Mouse (Mus musculus) retina, postnatal 7 days (tissue): ENCODE data around the gene Rgs4.
A peak's percentile ranks its signal among the peaks of the same experiment; 100 is the strongest.

Experiments used
- DNase-seq: peaks from one replicate; pipeline ENCODE4 v3.0.0-alpha.2; 2012; ENCODE audit warnings: low read depth, low spot score

The Rgs4 gene

GRCm38 (mm10) chr1:169747473-169747872 is at the start of gene Rgs4:
Gene Rgs4 (minus strand): TSS chr1:169747642.
- DNase-seq: peak; percentile 34

- DNase-seq: no peak
Measured at GRCm38 (mm10) chr1:169792437-169792836, 45.0 kb upstream of the Rgs4 start.

- no peak for DNase-seq
Measured at GRCm38 (mm10) chr1:169785981-169786380, 38.5 kb upstream of the Rgs4 start.

DNA sequence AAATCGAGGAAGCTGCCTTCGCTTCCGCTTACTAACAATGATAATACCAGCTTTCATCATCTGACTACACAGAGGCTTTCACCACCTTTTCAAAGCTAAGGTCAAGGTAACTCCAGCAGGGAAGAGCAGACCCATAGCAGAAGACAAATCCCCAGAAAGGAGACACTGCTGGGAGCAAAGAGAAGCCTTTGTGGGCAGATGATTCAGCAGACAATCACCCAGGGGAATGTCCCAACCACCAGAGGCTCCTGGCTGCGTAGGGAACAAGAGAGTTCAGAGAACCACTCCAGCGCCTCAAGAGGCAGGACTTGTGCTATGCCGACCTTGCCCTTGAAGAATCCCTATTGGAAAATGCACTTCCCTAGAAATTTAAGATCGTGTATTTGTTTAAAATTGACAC is 29.1 kb upstream of the Rgs4 start:
- DNase-seq: no peak

- DNase-seq: no peak
Measured at GRCm38 (mm10) chr1:169764619-169764955, 17.1 kb upstream of the Rgs4 start.

- no peak for DNase-seq
Measured at GRCm38 (mm10) chr1:169763858-169764618, 16.6 kb upstream of the Rgs4 start.

DNA sequence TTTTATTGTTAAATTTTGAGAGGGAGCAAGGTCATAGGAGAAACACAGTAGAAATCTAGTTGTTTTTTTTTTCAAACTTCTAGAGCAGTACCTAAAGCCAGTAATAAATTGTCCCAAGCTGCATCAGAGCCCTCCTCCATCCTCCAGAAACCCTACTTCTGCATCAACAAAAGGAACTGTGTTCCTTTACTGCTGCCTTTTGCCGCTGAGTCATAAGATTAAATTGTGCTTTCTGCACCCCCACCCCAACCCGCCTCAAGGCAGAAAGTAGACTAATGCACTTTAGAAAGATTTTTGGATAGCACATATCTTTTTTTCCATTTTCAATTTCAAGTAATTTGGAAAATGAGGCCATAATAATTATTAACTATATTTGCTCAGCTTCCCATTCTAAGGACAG is 15.1 kb upstream of the Rgs4 start:
- DNase-seq: no peak

DNA sequence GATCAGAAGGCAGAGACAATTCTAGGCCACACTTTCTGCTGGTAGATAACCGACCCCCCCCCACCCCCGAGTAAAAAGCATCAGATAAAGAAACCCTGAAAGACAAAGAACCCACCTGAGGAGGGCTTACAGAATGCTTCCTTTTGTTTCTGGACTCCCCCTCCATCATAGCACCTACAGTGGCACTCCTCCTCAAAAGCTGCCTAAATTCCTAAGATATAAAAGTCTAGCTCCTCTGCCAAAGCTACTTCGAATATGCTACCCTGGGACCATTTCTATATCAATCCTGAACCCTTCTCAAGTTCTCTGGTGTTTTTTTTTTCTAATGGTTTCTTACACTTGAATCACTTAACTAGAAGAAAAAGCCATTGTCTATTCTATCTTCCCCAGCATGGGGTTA is 9.1 kb upstream of the Rgs4 start:
- DNase-seq: no peak

GRCm38 (mm10) chr1:169752395-169752794 is 5.0 kb upstream of the Rgs4 start:
- no peak for DNase-seq

DNA sequence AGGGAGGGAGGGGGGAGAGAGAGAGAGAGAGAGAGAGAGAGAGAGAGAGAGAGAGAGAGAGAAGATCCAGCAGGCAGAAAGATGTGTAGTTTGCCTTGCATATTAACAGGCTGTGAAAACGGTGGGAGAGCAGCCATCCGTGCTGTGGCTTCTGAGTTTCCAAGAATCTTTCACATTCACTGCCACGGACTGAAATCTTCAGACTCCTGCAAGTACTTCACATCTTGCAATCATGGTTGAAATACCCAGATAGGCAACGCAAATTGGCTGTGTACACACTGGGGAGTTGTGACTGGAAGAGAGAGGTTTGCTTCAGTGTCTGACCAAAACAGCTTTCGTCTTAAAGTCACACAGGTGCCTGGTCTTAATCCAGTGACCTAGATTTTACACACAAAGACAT is 997 bp upstream of the Rgs4 start:
- no peak for DNase-seq

DNA sequence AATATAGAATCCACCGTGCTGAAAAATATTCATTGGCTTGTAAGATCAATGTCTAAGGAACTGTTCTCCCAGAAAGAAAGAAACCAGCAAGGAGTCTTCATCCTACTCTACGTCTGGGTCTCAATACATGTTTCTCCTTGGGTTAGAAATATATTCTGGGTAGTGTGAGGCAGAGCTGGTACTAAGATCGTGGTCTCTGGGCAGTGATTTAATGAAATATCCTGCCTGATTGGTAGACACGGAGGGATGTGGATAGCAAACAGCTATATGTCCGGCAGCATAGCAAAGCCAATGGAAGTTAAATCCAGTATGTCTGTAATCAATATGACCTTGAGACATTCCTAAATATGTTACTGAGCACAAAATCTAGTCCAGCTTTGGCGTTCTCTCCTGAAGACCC is 460 bp upstream of the Rgs4 start:
- DNase-seq: no peak

DNA sequence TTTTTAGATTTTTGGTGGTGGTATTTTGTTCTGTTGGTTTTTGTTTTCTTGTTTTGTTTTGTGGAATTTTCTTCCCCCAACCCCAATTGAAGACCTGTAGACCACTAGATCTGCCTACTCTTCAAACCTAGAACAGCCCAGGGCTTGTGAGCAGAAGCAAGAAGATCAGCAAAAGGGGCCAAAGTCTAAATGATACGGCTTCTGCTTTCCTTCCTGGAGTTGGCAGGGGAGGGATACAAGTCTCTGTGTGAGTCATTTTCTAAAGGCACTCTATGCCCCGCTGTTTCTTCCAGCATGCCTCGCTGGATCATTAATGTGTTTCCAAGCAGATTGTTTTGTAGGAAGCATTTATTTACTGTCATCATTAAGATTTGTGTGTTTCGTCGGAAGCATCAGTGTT is 6.3 kb downstream of the Rgs4 start:
- no peak for DNase-seq

DNA sequence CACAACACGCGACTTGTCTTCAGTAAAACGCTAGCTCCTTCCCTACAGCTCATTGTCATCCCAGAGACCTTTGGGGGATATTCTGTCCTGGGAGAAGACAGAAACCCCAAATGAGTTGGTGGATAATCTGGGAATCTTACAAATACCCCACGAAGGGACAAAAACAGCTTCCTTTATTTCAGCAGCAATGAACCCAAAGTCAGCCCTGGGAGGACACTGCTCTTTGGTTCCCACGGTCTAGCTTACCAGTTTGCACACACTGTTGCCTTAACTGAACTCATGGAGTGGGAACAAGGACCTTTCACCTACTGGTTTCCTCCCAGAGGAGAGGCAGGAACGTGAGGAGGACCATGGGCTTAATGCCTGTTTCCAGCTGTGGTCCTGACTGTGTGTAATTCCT is 10.2 kb downstream of the Rgs4 start:
- DNase-seq: no peak

DNA sequence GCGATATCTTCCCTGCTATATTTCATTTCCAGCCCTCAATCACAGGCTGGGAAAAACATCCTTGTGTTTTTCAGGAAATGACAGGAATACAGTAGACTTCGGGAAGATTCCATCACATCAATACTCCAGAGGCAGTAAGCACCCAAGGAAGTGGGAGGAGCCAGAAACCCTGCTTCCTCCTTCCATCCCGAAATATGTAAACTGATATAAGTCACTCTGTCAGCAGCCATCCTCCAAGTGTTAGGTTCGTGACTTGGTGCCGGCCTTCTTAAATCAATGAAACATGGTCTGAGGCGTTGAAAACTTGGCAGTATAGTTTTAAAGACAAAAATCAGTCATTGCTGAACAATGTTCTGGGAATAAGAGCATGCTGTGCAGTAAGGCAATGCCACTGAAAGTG is 11.3 kb downstream of the Rgs4 start:
- no peak for DNase-seq

DNA sequence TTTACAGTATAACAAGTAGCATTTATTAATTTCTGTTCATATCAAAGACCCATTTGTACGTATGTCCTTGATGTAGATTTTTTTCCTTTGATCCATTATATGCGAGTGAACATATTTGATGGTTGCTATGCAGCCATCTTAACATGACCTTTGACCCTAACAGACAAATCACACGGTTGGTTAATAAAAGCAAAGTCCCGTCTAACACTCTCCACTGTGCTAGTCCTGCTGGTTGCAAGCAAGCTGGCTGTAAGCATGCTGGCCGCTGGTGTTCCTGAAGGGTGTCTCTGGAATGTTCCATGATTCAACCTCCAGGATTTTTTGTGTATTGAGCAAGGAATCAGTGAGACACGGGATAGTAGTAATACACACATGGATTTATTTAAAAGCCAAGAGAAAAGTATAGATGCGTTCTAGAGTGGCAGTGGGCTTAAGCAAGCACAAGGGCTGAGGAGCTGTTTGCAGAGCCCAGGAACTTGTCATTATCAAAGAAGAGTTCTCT is 16.8 kb downstream of the Rgs4 start:
- no peak for DNase-seq

- no peak for DNase-seq
Measured at GRCm38 (mm10) chr1:169726319-169726718, 21.1 kb downstream of the Rgs4 start.

- no peak for DNase-seq
Measured at GRCm38 (mm10) chr1:169721836-169722235, 25.6 kb downstream of the Rgs4 start.

DNA sequence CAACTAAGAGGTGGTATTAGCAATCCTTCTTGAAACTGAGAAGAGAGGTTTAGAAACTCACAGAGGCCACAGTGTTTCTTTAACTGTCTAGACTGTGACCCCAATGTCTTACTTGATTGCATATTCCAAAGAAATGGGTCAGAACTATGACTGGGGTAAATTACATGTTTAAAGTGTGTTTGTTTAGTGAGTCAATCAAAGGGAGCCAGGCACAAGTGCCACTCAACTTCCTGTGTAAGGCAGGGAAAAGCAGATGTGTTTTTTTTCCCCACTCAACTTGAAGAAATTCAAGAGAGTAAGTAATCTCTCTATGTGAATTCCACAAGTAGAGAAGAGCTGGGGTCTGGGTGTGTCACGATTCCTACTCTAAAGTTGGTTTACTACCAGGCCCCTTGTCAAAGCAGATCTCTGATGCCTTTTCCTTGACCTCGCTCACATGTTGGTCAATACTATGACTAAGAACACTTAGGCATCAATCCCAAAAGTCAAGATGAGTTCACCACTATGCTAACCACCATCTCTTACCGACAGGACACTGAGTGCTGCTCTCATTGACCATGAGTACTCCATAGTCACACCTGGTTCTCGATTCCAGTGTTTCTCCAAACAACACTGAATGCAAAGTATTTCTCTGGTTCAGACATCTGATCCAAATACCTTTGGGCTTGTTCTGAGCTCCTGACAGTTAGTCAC is 42.9 kb downstream of the Rgs4 start:
- DNase-seq: no peak

DNA sequence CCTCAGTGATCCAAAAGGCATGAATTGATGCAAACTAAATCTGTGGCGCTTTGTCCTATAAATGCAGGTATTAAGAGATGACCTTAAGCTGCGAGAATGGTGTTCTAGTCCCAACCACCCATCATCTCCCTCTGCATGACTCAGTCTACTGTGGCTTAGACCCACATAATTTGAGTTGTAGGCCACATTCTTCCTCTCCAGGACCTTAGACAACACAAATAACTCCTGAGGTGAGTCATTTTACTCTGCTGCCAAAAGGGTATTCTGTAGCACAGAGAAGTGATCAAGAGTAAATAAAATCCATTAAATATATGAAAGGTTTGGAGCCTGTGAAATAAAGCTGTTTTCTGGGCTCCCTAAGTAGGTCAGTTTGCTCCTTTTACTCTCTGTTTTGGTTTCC is 48.3 kb downstream of the Rgs4 start:
- DNase-seq: no peak

DNA sequence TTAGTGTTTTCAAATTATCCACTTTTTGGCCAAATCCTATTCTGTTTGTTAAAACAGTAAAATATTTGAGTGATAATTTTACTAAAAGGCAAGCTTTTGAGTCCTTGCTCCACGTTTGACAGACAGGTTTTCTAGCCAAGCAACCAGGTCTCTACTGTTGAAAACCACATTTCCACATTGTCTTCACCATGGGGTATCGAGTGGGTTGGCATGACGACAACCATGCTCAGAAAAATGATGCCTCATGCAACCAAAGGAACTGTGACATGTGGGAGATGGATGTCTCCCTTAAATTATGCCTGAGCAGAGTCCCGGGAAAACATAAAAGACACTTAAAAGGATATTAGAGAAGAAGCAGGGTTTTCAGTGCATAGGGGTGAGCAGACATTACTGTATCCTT is 50.2 kb downstream of the Rgs4 start:
- DNase-seq: no peak

DNA sequence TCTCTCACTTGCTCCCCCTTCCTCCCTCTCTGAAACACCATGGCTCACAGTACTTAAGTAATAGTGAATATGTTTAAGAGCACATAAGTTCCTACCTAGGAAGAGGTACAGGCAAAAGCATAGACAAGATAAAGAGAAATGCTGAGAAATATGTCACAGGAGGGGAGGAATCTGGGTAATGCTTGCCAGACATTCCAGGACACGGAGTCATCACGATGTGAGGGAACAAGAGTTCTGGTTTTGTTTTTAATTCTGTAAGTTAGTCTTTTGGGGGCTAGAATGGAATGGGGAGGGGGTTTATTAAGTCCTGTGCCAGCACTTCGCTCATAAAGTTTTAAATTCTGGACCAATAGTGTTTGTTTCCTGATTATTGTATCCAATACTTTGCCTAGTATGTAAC is 52.1 kb downstream of the Rgs4 start:
- DNase-seq: no peak

- DNase-seq: no peak
Measured at GRCm38 (mm10) chr1:169693537-169693936, 53.9 kb downstream of the Rgs4 start.

- DNase-seq: no peak
Measured at GRCm38 (mm10) chr1:169693040-169693439, 54.4 kb downstream of the Rgs4 start.
